Mouse (Mus musculus) heart, postnatal 0 days (tissue): ENCODE measurements around the gene Dlst.

Experiments used
- CTCF ChIP-seq: IDR thresholded peaks from 2 replicates; pipeline ENCODE4 v1.5.1; 2016; ENCODE audit warnings: antibody characterized with exemption, control low read depth, low read depth
- EP300 ChIP-seq: IDR thresholded peaks from 2 replicates; pipeline ENCODE4 v1.6.1; 2016; ENCODE audit warnings: antibody characterized with exemption, low read depth

DNA sequence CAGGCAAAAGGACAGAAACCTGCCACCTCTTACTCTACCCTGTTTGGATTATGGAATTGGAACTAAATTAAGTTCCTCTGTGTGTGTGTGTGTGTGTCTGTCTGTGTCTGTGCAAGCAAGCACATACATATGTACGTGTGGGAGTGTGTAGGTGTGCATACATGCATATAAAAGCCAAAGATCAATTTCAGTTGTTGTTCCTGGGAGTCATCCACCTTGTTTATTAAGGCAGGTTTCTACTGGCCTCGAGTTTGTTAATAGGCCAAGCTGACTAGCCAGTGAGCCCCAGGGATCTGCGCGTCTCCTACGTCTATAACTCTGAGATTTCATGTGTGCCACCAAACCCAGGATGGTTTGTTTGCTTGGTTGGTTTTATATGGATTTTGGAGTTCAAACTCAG is 14.1 kb downstream of the Dlst start:
- TF ChIP-seq CTCF (no peak), EP300 (no peak)
